Mouse (Mus musculus) T-helper 1 cell (primary cell): ENCODE results near the gene Slc44a1.

Experiments
- in situ Hi-C: fragments of 300-600 bp; cut with MboI, MseI; formaldehyde crosslinking; loops from one replicate; pipeline ENCODE4 v1.15.1; 2025; ENCODE audit warnings: high pct_unique_total_duplicates

Gene Slc44a1

GRCm38 (mm10) chr4:53430522-53430921 is 9.7 kb upstream of the Slc44a1 start:
- in situ Hi-C loops, result no loop called here

GRCm38 (mm10) chr4:53431585-53432234 is 8.5 kb upstream of the Slc44a1 start:
- in situ Hi-C loops, result no loop called here

- in situ Hi-C loops, result no loop called here
These were observed 3.0 kb upstream of the Slc44a1 start for GRCm38 (mm10) chr4:53437110-53437755.

DNA sequence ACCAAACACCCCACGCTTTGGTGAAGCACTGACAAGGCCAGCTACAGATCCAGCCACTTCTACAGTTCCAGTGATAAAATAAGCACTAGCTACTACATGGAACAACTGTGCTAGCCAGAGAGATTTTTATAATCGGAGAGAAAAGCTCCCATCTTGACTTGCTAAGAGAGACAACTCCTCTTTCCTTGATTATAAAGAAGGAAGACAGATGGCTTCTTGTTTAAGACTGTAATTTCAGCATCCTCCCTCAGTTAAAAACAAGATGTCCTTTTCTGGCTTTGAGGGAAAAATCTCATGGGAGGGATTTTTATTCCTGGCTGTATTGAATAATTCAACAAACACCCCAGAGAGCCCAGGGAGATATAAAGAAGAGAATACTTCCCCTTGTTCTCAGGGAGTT is 1.8 kb upstream of the Slc44a1 start:
- in situ Hi-C loops, result no loop called here

GRCm38 (mm10) chr4:53438836-53439480 is 1.3 kb upstream of the Slc44a1 start:
- in situ Hi-C loops, result no loop called here

DNA sequence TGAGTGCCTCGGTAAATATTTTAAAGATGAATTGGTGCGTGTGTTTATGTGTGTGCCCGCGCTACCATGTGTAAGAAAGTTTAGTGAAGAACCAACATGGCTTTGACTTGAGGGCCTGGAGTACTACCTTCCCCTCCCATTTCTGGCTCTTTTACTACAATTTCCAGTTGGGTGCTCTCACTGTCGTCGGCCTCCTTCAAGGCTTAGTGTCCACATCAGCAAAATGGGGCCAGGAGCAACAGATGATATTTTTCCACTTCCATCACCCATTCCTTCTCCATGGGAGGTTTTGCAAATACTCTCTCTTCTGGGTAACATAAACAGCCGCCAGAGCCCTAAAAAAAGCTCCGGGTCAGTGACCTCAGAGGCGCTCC is 590 bp upstream of the Slc44a1 start:
- in situ Hi-C loops, result no loop called here

GRCm38 (mm10) chr4:53440816-53441571 is 781 bp downstream of the Slc44a1 start:
- in situ Hi-C loops, result no loop called here

DNA sequence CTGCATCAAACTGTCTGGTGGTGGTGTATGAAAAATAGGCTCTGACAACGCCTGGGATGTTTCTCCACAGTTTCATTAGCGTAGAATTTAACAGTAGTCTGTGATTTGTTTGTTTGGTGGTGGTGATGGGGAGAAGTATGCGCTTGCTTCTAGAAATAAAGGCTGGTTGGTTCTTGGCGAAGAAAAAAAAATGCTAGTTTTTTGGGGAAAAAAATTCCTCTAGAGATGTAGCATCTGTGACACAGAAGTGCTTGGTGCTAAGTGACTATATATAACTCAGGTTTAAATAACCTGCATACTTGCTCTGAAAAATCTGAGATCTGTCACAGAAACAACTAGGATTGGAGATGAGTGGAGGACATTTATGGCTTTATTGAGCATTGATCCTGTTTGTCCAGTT is 1.5 kb downstream of the Slc44a1 start:
- in situ Hi-C loops, result no loop called here

DNA sequence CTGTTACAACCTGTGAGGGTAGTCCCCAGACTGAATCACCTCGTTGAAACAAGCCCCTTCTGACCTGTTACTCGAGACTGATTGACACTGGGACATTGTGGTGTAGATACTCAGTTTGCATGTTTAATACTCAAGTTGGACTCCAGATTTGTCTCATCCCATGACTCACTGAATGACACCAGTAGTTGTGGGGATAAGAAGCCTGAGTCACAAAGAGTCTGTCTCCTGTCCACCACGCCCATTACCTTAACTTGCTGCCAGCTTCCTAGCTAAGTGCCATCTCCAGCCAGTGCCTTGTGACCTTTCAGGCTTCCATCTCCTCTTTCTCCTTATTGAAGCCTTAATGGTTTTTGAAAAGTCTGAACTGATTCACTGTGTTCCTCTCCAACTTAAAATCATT is 6.0 kb downstream of the Slc44a1 start:
- in situ Hi-C loops, result no loop called here

GRCm38 (mm10) chr4:53447773-53448172 is 7.6 kb downstream of the Slc44a1 start:
- in situ Hi-C loops, result no loop called here

DNA sequence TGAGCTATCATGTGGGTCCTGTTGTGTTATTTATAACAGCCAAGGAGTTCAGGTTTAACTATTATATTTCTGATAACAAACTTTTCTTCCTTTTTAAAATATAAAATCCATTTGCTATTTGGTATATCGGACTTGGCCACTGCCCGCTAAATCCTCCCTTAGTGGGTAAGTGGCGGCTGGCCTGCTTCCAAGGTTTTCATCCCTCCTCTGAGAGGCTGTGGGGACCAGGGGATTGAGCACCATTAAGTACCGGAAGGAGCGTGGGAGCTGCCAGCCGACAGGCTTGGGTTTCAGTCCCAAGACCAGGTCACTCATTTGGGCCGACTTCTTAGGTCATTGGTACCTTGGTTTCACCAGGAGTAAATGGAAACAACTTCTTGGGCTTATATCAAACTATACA is 10.5 kb downstream of the Slc44a1 start:
- in situ Hi-C loops, result no loop called here

DNA sequence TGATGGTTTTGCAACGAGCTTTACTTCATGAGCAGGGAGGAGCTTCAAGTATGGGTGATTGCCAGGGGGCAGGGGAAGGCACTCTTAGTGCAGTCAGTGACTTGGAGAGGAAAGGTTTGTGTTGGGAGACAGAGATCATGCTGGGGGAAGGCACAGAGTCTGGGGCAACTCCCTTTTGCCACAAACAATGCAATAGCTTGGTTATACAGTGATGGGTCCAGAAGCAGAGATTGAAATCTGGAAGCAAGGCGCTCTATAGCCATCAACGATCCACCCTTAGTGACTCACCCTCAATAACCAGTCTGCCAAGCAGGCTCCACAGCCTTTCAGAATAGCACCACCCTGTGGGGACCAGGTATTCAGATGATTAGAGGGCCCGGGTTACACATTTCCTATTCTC is 11.7 kb downstream of the Slc44a1 start:
- in situ Hi-C loops, result no loop called here

- in situ Hi-C loops, result no loop called here
These were observed 12.2 kb downstream of the Slc44a1 start for GRCm38 (mm10) chr4:53452457-53452856.

DNA sequence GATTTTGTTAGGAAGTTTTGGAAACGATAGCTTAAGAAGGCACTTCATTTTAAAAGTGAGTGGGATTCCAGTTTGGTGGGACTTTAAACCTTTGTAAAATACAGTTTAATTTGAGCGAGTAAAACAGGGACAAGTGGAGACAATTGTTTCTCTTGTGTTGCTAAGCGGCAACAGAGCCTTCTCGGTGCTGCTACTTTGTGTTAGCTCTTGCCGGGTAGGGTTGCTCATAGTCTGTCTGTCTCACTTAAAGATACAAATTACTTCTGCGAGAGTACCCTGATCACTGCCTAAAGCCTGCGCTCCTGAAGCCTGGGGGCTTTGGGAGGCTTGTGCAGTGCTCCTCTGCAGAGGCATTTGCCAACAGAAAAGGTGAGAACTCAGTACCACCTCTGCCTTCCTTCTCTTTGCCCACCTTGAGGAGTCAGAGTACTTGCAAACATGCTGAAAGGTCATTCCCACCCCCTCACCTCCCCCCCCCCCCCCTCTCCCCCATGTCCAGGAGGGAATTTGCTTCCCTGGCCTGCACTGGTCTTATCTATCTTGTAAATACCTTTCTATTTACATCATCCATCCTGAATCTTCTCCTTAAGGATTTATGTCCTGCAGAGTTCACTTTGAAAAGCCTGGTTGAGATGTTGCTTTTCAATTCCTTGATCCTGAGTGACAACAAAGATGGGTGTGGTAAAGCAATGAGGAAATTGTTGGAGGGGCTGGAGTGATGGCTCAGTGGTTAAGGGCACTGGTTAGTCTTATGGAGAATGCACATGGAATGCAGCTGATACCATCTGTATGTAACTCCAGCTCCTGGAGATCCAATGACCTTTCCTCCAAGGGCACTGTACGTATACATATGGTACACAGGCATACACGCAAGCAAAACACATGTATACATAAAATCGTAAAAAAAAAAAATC is 13.0 kb downstream of the Slc44a1 start:
- in situ Hi-C loops, result no loop called here

- in situ Hi-C loops, result no loop called here
These were observed 15.7 kb downstream of the Slc44a1 start for GRCm38 (mm10) chr4:53455885-53456284.

GRCm38 (mm10) chr4:53456570-53456969 is 16.4 kb downstream of the Slc44a1 start:
- in situ Hi-C loops, result no loop called here

GRCm38 (mm10) chr4:53458503-53458902 is 18.3 kb downstream of the Slc44a1 start:
- in situ Hi-C loops, result no loop called here

DNA sequence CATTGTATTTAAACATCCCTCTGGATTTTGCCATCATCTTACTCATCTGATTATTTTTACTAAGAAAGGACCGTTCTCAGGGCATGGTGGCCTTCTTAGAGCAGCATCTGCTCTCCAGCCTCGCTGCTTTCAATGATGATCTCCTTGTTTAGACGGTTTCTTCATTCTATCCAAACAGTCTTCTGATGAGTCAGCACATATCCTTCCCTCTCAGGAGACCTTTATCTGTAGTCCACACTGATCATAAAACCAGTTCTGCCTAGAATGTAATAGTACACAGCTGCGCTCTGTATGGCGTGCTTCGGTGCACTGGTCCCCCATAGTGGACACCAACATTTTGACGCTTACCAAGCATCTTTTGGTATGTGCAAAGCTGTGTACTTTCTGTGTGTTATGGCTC is 19.5 kb downstream of the Slc44a1 start:
- in situ Hi-C loops, result no loop called here

DNA sequence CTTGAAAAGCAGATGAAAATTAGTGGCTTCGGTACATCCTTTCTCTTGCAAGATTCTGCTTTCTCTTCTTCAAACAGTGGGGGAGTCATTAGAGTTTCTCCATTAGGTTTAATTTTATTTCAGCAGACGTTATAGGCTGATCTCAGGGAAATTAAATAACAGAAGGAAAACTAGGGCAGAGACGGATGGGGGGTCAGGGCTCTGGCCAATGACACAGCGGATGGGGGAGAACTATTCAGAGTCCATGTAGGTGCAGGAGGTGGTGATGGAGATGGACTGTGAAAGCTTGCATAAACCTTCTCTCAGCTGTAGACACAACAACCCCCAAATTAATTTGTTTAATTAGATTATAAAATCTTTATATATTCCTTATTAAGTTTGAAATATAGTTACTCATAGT is 20.8 kb downstream of the Slc44a1 start:
- in situ Hi-C loops, result no loop called here

- in situ Hi-C loops, result no loop called here
These were observed 21.9 kb downstream of the Slc44a1 start for GRCm38 (mm10) chr4:53462069-53462468.

GRCm38 (mm10) chr4:53462505-53463251 is 22.5 kb downstream of the Slc44a1 start:
- in situ Hi-C loops, result no loop called here
